Mouse (Mus musculus) left cerebral cortex, adult 2 months (tissue): ENCODE measurements around the gene Cyth3. TPM values are rescaled to one million over a fixed set of nuclear protein-coding genes. Genes with fewer than 3 reads are reported as not detected.

Experiments
- DNase-seq, 2 experiments: peaks; one replicate each; pipeline ENCODE4 v3.0.0; 2021 to 2022; ENCODE audit warnings: low spot score in 2 of 2, mixed read lengths in 1 of 2; ENCODE audit errors: extremely low spot score in 1 of 2
- H3K27ac ChIP-seq: fragments of 200-600 bp; 2 replicates; pipeline ENCODE4 v1.8.1; 2022
- H3K4me3 ChIP-seq: fragments of 200-600 bp; 2 replicates; pipeline ENCODE4 v1.8.1; 2022
- CTCF ChIP-seq: fragments of 200-600 bp; IDR thresholded peaks from 2 replicates; pipeline ENCODE4 v1.8.1; 2022; ENCODE audit warnings: antibody characterized with exemption, mild to moderate bottlenecking, moderate library complexity
- intact Hi-C: fragments of 180-260 bp; cut with DNase I; formaldehyde crosslinking; loops from one replicate; pipeline ENCODE4 v1.15.1; 2025
- long read RNA-seq, 2 experiments: library from polyadenylated mRNA; stranded (forward); transcript quantifications; one replicate each; pipeline ENCODE4 v2.0.0; 2021; ENCODE audit warnings: borderline mapping rate in 2 of 2
- total RNA-seq, 2 experiments: library from RNA; stranded (reverse); gene quantifications; 2 replicates each; pipeline ENCODE4 v1.2.3; 2021

Cyth3 gene
- total RNA-seq, result 10 to 100 TPM; 36.7 to 36.9 TPM
- long read RNA-seq, experiment 1, transcript Cyth3-202 (13 exons, 3,738 nt), result major isoform, 44 of 66 reads
- long read RNA-seq, experiment 1, partial matches to known transcripts, result 4 of 66 reads
- long read RNA-seq, experiment 1, other reads (novel, unspliced or antisense), result 18 of 66 reads
- long read RNA-seq, experiment 2, full-length matches to known transcripts, result 59 of 74 reads
- long read RNA-seq, experiment 2, partial matches to known transcripts, result 11 of 74 reads
- long read RNA-seq, experiment 2, other reads (novel, unspliced or antisense), result 4 of 74 reads

DNA sequence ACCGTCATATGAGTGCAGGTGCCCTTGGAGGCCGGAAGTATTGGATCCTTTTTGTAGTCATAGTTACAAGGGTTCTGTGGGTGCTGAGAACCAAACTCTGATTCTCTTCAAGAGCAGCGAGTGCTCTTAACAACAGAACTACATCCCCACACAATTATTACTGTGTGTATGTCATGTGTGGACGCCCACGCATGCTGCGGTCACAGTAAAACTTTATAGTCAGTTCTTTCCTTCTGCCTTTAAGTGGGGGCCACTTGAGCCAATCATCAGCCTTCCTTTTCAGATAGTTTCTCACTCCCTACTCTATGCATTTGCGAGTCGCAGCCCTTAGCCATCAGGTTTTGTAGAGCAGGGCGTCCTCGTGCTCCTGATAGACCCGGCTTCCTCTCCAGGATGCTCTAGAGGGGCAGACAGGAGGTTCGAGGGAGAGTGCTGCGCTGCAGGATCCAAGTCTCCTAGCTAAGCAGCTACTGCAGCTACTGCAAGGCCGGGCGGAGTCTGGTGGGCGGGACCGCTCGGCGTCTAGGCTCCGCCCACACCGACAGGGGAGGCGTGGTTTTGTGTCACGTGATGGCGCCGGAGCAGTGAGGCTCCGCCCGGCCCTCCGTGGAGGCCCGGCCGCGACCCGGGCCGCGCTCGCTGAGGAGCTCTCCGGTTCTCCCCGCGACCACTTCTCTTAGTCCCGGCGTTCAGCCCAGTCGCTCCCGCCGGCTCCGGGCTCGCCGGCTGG, at the start of gene Cyth3:
TSS of gene Cyth3 (plus strand) at position 555 of the 730 bp plus-strand sequence.
- peak; percentile 95 to 96 for DNase-seq
- peak within 1 kb of the TSS; percentile 91 for H3K27ac ChIP-seq
- intact Hi-C loops, result loop anchor here (2.0 to 5.0 kb wide), 2 partner anchors 69 to 90 kb away; no protein-coding TSS in a partner anchor
- TF ChIP-seq CTCF, result no peak
- H3K4me3 ChIP-seq, result peak within 1 kb of the TSS; percentile 85

DNA sequence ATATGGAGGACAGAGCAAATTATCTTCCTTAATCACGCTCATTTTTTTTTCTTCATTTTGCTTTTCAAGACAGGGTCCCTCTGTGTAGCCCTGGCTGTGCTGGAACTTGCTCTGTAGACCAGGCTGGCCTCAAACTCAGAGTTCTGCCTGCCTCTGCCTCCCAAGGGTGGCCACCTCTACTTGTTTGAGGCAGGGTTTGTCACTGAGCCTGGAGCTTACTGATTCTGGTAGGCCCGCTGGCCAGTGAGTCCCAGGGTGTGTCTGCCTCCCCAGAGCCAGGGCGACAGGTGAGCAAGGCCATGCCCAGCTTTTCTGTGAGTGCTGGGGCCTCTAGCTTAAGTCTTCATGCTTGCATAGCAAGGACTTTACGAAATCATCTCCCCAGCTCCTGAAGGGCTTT, 49.2 kb upstream of the Cyth3 start:
- intact Hi-C loops, result no loop called here

DNA sequence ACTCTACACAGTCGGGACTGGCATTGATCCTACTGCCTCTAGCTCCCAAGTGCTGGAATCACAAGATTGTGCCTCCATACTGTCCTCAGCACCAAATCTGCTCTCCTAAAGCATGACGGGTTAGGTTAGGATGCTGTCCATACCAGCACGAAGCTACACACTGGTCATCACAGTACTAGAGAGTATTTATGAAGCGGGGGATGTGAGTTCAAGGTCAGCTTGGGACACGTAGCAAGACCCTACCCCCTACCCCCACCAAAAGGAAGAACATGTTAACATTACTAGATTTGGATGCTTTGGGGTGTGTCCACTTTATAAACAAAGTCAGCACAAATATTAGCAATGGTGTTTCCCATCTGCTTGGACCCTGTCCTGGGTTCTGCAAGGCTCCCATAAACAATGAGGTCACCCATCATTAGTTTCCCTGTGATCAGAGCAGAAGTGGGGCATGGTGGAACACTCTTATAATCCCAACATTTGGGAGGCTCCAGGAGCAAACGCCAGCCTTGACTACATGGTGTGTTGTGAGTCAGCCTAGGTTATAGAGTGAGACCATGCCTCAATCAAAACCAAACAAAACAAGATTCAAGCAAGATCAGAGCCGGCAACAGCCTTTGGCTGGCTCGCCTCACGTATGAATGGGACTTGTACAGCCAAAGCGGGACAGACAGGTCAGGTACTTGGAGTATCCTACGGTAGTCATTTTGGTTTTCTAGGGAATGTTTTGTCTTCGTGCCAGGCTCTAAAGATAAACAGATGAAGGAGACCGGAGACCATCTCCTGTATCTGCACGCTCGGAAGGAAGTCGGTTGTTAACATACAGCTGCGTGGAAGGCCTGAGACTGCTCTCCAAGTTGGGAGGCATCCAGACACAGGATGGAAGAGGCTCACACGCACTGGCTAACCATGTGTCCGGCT, 47.7 kb upstream of the Cyth3 start:
- DNase-seq, result no peak
- intact Hi-C loops, result no loop called here

More for the DNA sequence above, 49.2 kb upstream of the Cyth3 start:
- Histone ChIP-seq H3K4me3 (no peak overlapping the region), H3K27ac (no peak overlapping the region)
- no peak for TF ChIP-seq CTCF
- DNase-seq, result no peak

DNA sequence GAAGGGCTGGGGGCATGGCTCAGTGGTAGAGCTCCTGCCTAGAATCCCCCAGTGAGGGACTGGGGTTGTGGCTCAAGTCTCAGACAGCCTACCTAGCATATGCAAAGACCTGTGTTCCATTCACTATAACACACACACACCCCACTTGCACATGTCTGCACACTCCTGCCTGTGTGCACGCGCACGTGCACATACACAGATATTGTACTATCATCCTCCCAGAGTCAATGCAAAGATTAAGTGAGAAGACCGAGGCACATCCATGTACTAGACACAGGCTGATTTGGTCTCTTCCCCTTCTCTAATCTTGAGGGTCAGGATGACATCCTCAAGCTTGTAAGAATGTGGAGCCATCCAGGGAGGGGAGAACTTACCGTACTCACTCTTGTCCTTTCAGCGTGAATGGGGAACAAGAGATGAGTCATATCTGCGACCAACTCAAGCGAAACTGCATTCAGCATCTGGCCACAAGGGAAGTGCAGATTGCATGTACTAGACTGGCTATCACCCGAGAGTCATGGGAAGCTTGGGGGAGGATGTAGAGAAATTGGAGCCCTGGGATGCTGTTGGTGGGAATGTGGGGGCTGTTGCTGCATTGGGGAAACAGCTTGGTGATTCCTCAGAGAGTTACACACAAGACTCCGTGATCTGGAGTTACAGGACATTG, 42.6 kb upstream of the Cyth3 start:
- peak; percentile 5 for TF ChIP-seq CTCF
- H3K27ac ChIP-seq, result no peak overlapping the region
- no peak overlapping the region for H3K4me3 ChIP-seq
- peak in 1 of 2 experiments; percentile 50 for DNase-seq
- intact Hi-C loops, result loop anchor here (5.0 kb wide), 1 partner anchor 113 kb away; no protein-coding TSS in a partner anchor

More for the DNA sequence above, 47.7 kb upstream of the Cyth3 start:
- no peak overlapping the region for H3K4me3 ChIP-seq
- no peak overlapping the region for H3K27ac ChIP-seq
- no peak for TF ChIP-seq CTCF

DNA sequence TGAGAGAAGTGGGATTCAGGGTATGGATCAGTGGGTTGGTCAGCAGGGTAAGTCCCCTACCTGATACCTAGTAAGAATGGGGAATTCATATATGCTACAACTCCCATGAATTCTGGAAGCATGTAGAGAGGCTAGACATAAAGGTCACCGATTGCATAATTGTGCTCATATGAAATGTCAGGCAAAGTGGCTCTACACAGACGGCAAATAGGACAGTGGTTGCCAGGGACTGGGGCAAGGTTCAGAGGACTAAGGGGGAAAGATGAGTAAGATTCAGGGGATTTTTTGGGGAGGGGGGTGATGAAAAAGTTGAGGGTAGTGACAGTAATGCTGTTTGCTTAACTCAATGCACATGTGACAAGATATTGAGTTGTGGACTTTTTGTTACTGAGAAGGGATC, 41.3 kb upstream of the Cyth3 start:
- no peak for DNase-seq
- Histone ChIP-seq H3K4me3 (no peak overlapping the region), H3K27ac (no peak overlapping the region)
- intact Hi-C loops, result loop anchor here (5.0 kb wide), 1 partner anchor 111 kb away; no protein-coding TSS in a partner anchor
- TF ChIP-seq CTCF, result no peak

DNA sequence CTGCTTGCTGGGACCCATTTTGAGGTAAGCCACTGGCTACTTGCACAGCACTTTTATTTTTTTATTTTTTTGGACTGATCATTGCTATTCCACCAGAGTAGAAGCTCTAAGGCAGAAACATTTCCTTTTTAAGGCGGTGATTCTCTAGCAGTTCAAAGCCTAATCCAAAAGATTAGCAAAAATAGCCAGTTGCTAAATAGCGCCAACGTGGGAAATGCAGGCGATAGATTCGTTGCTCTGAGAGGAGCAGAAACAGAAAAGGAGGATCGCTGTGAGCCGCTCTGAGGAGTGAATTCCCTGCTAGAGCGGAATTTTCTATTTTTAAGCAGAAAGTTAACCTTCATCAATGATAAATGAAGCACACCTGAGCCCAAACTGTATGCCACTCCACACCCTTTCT, 40.4 kb upstream of the Cyth3 start:
- H3K4me3 ChIP-seq, result no peak overlapping the region
- no peak; the same call in 1 of the 2 replicates for TF ChIP-seq CTCF
- no peak overlapping the region for H3K27ac ChIP-seq
- DNase-seq, result no peak
- intact Hi-C loops, result loop anchor here (5.0 kb wide), 1 partner anchor 110 kb away; no protein-coding TSS in a partner anchor

DNA sequence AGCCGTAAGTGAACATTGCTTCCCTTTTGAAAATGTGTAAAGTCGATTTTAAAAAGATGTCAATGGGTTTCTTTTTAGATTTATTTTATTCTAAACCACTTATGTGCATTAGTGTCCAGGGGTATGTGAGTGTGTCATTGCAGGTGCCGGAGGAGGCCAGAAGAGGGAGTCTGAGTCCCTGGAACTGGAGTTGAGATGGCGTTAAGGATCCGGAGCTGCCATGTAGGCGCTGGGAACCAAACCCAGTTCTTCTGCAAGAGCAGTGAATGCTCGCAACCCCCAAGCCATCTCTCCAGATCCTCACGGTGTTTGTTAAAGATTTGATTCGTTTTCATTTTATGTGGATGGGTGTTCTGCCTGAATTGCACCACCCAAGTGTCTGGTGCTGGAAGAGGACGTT, 39.2 kb upstream of the Cyth3 start:
- no peak for DNase-seq
- Histone ChIP-seq H3K4me3 (no peak overlapping the region), H3K27ac (no peak overlapping the region)
- intact Hi-C loops, result loop anchor here (5.0 kb wide), 1 partner anchor 109 kb away; no protein-coding TSS in a partner anchor
- peak; percentile 2 for TF ChIP-seq CTCF

DNA sequence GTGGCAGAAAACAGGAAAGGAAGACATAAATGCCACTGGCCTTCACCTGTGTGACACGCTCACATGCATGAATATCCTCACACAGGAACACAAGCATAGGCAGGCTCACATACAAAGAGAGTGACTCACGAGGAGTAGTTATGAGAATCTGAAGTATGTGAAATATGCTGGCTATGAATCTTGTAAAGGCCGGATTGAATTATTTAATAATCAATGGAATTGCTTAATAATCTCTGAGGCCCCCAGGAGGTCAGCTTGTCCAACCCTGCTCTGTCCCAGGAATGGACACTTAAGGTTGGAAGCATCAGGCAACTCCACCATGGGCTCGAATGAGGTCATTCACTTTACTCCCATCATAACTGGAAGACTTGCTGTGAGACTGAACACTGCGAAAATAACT, 37.3 kb upstream of the Cyth3 start:
- no peak overlapping the region for H3K27ac ChIP-seq
- DNase-seq, result no peak
- intact Hi-C loops, result loop anchor here (5.0 kb wide), 1 partner anchor 107 kb away; no protein-coding TSS in a partner anchor
- H3K4me3 ChIP-seq, result no peak overlapping the region
- TF ChIP-seq CTCF, result no peak

DNA sequence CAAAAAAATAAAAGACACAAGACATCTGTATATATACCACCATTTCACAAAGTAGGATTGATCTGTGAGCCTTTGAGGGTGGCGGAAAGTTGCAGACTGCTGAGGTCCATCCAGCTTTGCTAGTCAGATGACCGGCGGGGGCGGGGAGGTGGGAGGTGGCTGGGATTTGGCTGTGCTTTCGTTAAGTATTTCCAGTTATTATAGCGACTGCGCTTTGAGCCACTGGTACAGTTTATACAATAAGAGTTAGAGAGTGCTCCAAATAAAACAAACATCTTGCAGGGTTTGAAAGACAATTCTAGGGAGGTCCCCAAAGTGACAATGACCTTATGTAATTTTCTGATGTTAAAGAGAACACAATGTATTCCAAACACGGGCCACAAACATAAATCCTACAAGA, 35.9 kb upstream of the Cyth3 start:
- no peak for TF ChIP-seq CTCF
- DNase-seq, result no peak
- Histone ChIP-seq H3K4me3 (no peak overlapping the region), H3K27ac (no peak overlapping the region)
- intact Hi-C loops, result no loop called here

DNA sequence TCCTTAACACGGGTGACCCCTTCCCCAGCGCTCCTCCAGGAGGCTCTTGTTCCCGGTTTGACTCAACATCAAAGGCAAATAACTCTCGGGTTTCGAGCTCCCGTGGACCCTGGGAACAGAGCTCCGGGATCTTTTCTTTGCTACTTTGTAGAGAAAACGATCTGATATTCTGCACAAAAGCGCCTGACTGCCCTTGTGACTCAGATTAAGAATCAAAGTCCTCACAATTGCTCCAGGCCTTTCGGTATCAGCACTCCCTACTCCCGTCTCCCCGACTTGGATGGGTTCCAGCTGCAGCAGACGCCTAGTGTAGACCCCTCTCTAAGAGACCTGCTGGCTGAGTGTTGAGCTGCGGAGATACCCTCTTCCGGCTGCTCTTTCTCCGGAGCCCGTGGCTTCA, 33.1 kb upstream of the Cyth3 start:
- peak overlapping the region; percentile 26; the same call in 1 of the 2 replicates for H3K27ac ChIP-seq
- no peak for DNase-seq
- intact Hi-C loops, result no loop called here
- no peak for TF ChIP-seq CTCF
- H3K4me3 ChIP-seq, result no peak overlapping the region

DNA sequence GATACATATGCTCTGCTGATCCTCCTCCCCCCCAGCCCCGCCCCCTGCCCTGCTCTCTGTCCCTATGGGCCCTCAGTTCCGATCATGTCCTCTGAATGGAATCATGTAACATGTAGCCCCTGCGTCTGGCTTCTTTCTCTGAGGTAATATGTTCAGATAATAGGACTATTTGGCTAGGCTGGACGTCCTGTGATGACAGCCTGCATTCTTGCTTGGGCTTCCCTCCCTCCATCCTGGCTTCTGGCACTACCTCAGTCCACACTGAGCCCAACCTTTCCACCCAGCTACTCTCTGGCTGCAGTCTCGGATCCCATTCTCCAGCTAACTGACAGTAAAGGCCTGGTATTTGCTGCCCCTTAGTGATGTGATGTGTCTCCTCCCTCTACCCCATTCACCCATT, 29.3 kb upstream of the Cyth3 start:
- no peak overlapping the region for H3K4me3 ChIP-seq
- H3K27ac ChIP-seq, result no peak overlapping the region
- intact Hi-C loops, result no loop called here
- DNase-seq, result no peak
- TF ChIP-seq CTCF, result no peak
